Mouse (Mus musculus) embryo, embryonic 11 days (tissue): Measurements from ENCODE around the gene Zfp963.
A peak's percentile ranks its signal among the peaks of the same experiment; 100 is the strongest.

Source experiments
- DNase-seq: peaks from one replicate; pipeline ENCODE4 v3.0.0-alpha.2; 2015

Gene Zfp963

GRCm38 (mm10) chr8:69749544-69750454 lies at the start of gene Zfp963:
TSS of gene Zfp963 (minus strand) at chr8:69749970.
- DNase-seq = peak; percentile 96

GRCm38 (mm10) chr8:69799261-69799660 lies 49.5 kb upstream of the Zfp963 start:
- DNase-seq = no peak

- DNase-seq = no peak
Measured at GRCm38 (mm10) chr8:69797661-69798060, 47.9 kb upstream of the Zfp963 start.

GRCm38 (mm10) chr8:69796721-69797345 lies 47.1 kb upstream of the Zfp963 start:
- DNase-seq = no peak

- no peak for DNase-seq
Measured at GRCm38 (mm10) chr8:69794901-69795300, 45.1 kb upstream of the Zfp963 start.

- DNase-seq = no peak
Measured at GRCm38 (mm10) chr8:69794096-69794495, 44.3 kb upstream of the Zfp963 start.

GRCm38 (mm10) chr8:69793666-69794065 lies 43.9 kb upstream of the Zfp963 start:
- DNase-seq = no peak

GRCm38 (mm10) chr8:69791415-69792068 lies 41.8 kb upstream of the Zfp963 start:
- DNase-seq = peak; percentile 65

GRCm38 (mm10) chr8:69790773-69791367 lies 41.1 kb upstream of the Zfp963 start, which contains the start of the genes Atp13a1 and Zfp866:
TSS of gene Atp13a1 (plus strand) at chr8:69791163.
TSS of gene Zfp866 (minus strand) at chr8:69791178.
- DNase-seq = peak; percentile 95

GRCm38 (mm10) chr8:69790364-69790763 lies 40.6 kb upstream of the Zfp963 start:
- peak; percentile 40 for DNase-seq

GRCm38 (mm10) chr8:69789731-69790130 lies 40.0 kb upstream of the Zfp963 start:
- DNase-seq = no peak

- no peak for DNase-seq
Measured at GRCm38 (mm10) chr8:69789105-69789504, 39.3 kb upstream of the Zfp963 start.

- no peak for DNase-seq
Measured at GRCm38 (mm10) chr8:69777111-69777510, 27.3 kb upstream of the Zfp963 start.

GRCm38 (mm10) chr8:69775149-69775534 lies 25.4 kb upstream of the Zfp963 start:
- no peak for DNase-seq

GRCm38 (mm10) chr8:69774503-69775148 lies 24.9 kb upstream of the Zfp963 start, which contains the start of gene Gm20422:
TSS of gene Gm20422 (minus strand) at chr8:69774886.
- DNase-seq = peak; percentile 98

GRCm38 (mm10) chr8:69772106-69772505 lies 22.3 kb upstream of the Zfp963 start:
- DNase-seq = no peak

- no peak for DNase-seq
Measured at GRCm38 (mm10) chr8:69771221-69771620, 21.5 kb upstream of the Zfp963 start.

GRCm38 (mm10) chr8:69761814-69762445 lies 12.2 kb upstream of the Zfp963 start:
- no peak for DNase-seq

- no peak for DNase-seq
Measured at GRCm38 (mm10) chr8:69758316-69758715, 8.5 kb upstream of the Zfp963 start.

GRCm38 (mm10) chr8:69752437-69752836 lies 2.7 kb upstream of the Zfp963 start:
- no peak for DNase-seq

GRCm38 (mm10) chr8:69741231-69741630 lies 8.5 kb downstream of the Zfp963 start:
- peak; percentile 29 for DNase-seq

- DNase-seq = no peak
Measured at GRCm38 (mm10) chr8:69740763-69741162, 9.0 kb downstream of the Zfp963 start.
